Mouse (Mus musculus) adrenal gland, postnatal 4 days (tissue): ENCODE measurements around the gene Ippk. TPM values are rescaled to one million over a fixed set of nuclear protein-coding genes. Genes with fewer than 3 reads are reported as not detected.

Experiments
- DNase-seq, 2 experiments: peaks; one replicate each; pipeline ENCODE4 v3.0.0; 2021 to 2022; ENCODE audit warnings: low spot score in 2 of 2, mixed read lengths in 2 of 2
- total RNA-seq, 2 experiments: library from RNA; stranded (reverse); gene quantifications; 2 replicates each; pipeline ENCODE4 v1.2.3; 2021

Ippk gene
- total RNA-seq, 2 experiments from 2014 or later: 17.9 to 18.3 TPM

DNA sequence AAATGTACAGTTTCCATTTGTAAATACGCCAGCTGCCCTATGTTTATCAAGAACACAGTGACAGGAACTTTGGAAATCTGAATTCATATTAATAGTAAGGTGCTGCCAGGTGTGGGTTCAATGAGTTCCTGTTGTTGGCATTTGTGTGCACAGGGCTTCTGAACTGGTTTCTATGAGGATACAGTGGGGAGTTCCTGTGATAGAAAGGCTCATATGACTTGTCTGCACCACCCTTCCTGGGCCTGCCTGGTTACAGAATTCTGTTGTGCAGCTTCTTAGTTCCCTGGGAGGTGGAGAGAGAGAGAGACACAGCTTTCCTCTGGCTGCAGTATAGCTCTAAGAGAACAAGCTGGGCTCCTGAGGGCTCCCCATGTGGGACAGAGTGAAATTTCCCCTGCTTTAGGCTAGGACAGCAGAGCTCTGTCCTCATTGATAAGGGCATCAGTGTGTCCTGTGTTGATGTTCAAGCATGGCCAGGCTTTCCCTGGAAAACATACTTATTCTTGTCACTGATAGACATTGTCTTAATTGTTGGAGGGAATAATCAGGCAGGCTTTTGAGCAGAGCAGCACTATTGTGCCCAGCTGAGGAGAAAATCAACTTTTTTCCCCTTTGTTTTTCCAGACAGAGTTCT is 7.1 kb downstream of the Ippk start:
- DNase-seq: no peak

- no peak for DNase-seq
These were observed 9.5 kb downstream of the Ippk start for GRCm38 (mm10) chr13:49430529-49430928.

- DNase-seq: no peak
These were observed 12.4 kb downstream of the Ippk start for GRCm38 (mm10) chr13:49433268-49434029.

GRCm38 (mm10) chr13:49435745-49436144 is 14.7 kb downstream of the Ippk start:
- no peak for DNase-seq

DNA sequence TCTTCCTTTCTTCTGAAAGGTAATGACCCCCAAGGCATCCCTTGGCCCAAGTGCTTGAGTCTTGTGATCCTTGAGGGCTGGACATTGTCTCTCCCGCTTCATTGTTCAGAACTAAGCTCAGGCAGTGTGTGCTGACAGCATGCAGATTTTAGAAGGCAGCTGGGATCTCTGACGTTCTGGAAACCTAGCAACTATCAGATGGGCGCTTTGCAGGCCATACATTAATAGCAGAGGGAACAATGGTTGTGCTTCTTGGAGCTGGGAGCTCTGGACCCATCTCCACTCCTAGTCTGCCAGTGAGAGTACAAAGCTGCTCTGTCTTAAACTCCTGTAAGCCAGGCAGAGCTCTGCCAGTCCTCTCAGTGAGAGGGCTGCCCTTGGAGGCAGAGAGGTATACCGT is 15.1 kb downstream of the Ippk start:
- no peak for DNase-seq

DNA sequence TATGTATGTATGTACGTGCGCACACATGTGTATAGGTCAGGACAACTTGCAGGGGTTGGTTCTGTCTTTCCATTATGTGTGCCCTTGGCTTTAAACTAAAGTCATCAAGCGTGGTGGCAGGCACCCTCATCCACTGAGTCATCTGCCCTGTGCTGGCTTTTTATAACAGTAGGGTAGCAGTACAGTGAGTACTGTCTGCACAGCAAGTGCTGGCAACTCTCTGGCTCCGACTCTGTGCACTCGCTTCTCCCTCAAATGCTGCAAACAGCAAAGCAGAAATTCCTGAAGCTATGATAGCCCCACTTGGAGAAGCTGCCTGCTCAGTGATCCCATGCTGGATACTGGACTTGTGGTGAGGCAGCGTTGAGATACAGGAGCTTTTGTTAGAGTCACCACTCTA is 23.4 kb downstream of the Ippk start:
- DNase-seq: no peak

GRCm38 (mm10) chr13:49449318-49449749 is 28.3 kb downstream of the Ippk start:
- peak; percentile 54 to 65 for DNase-seq

DNA sequence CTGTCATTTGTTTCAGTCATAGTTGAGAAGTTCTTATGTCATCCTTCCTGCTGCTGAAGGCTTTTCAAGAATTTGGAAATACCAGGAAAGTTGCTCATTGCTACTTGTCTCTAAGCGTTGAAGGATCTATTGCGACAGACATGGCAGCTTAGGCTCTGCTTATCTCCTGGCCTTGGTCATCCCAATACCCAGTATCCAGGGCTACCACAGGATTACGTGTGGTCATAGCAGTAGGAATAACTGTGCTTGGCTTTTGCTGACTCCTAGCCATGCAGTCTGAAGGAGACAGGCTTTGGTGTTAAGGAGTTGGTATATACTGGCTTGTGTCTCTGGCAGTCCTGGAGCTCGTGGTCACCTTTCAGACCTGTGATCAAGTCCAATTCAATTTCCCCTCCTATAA is 39.2 kb downstream of the Ippk start:
- DNase-seq: no peak

GRCm38 (mm10) chr13:49460692-49461414 is 39.8 kb downstream of the Ippk start:
- DNase-seq: no peak

- DNase-seq: no peak
These were observed 40.5 kb downstream of the Ippk start for GRCm38 (mm10) chr13:49461458-49462132.

DNA sequence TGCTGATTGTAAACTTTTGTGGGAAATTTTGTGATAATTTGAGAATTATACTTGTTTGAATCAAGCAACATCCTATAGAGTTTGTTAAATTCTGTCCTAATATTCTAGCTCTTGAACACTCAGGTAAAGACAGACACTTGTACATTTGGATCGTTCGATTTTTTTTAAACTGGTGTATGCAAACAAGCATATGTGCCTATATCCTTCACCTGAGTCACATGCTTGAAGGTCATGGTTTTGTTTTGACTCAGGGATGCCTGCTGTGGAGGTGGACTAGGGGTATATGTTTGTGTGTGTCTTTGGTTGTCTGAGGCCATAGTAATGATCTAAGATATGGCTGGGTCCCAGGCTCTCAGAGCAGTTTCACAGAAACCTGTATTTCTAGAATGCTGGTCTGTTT is 41.9 kb downstream of the Ippk start:
- no peak for DNase-seq

- DNase-seq: no peak
These were observed 44.8 kb downstream of the Ippk start for GRCm38 (mm10) chr13:49465875-49466274.

- DNase-seq: peak in 1 of 2 experiments; percentile 20
These were observed 45.5 kb downstream of the Ippk start for GRCm38 (mm10) chr13:49466393-49467075.

DNA sequence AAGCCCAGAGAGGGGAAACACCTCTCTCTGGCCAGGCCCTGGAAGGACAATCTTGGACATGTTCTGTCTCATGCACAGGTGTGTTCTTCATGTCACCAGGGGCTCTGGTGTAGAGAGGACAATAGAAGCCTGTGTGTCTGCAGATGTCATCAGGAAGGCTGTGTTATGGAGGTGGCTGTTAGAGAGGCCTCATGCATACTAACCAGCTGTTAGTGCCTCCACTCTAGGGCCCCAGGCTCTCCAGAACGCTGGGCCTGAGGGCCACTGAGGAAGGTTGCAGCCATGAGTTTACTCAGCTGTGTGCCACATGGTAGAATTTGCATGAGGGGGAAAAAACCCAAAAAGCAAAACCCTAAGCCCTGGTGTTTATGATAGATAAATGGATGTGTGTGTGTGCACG is 46.5 kb downstream of the Ippk start:
- no peak for DNase-seq

- DNase-seq: no peak
These were observed 48.0 kb downstream of the Ippk start for GRCm38 (mm10) chr13:49469002-49469401.

DNA sequence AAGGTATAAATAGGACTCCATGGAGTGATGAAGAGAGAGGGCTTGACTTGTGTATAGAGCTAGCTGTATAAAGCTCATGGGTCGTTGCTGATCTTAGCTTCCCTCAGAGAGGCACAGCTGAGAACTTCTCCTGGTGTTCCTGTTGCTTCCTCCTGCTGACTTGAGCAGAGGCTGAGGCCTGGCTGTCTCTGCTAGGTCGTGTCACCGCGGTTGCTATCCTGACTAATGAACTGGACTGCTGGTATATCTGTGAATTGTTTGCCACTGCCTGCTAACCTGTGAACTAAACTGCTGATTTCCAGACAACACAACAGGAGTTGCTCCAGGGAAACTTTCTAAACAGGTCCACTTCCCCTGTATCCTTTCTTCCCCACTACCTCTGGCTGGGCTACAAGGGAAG is 49.3 kb downstream of the Ippk start:
- DNase-seq: no peak

- no peak for DNase-seq
These were observed 49.8 kb downstream of the Ippk start for GRCm38 (mm10) chr13:49470806-49471205.

- DNase-seq: no peak
These were observed 51.1 kb downstream of the Ippk start for GRCm38 (mm10) chr13:49471981-49472675.

- no peak for DNase-seq
These were observed 51.6 kb downstream of the Ippk start for GRCm38 (mm10) chr13:49472676-49473005.

DNA sequence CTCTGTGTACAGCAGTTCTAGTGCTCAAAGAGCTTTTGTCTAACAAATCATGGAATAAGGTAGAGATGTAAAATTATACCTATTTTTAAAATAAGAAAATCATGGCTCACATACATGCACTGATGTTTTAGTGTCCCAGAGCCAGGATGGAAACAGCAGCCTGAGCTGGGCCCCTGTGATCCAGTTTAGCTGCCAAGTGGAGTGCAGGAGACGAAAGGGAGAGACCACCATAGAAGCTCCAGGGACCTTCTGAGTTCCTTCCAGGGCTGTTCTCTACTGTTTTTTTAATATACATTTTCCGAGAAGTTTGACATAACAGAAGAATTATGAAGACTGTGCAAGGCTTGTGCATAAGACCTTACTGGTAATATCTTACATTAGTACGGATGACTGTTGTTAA is 56.8 kb downstream of the Ippk start:
- no peak for DNase-seq
